Mouse (Mus musculus): ENCODE data around the gene Gm3409. TPM values are rescaled to one million over a fixed set of nuclear protein-coding genes. Genes with fewer than 3 reads are reported as not detected.
"Not testable (repeated sequence)": the region's sequence is repeated elsewhere in the genome, so short reads cannot be mapped to it uniquely, and the experiment has no call there.

The Gm3409 gene
- not detected in 2 replicates for polyA plus RNA-seq (2012; rRNA removed)

GRCm38 (mm10) chr5:146537347-146537746 is at the start of gene Gm3409:
Gm3409 (plus strand) TSS chr5:146537647.
- WGBS = 94% methylated on average over 3 of the region's 3 CpGs

GRCm38 (mm10) chr5:146488959-146489358 is 48.5 kb upstream of the Gm3409 start:
- 12% methylated on average over 3 of the region's 4 CpGs for WGBS
- not testable (repeated sequence) for DNase-seq (ENCODE audit: low read depth, low spot score)

More at GRCm38 (mm10) chr5:146537347-146537746, at the start of gene Gm3409:
- not testable (repeated sequence) for DNase-seq (ENCODE audit: low read depth, low spot score)

GRCm38 (mm10) chr5:146491063-146491462 is 46.4 kb upstream of the Gm3409 start, which contains the start of gene Gm6370:
Gm6370 (plus strand) TSS chr5:146491363.
- no CpG with 5 or more reads among the region's 5 CpGs for WGBS
- DNase-seq (ENCODE audit: low read depth, low spot score) = not testable (repeated sequence)

- DNase-seq (ENCODE audit: low read depth, low spot score) = not testable (repeated sequence)
- no CpG with 5 or more reads among the region's 5 CpGs for WGBS
Observed at GRCm38 (mm10) chr5:146502099-146502498, 35.3 kb upstream of the Gm3409 start, which contains the start of gene 4930449I24Rik. 4930449I24Rik (plus strand) TSS chr5:146502399.

GRCm38 (mm10) chr5:146513823-146514222 is 23.6 kb upstream of the Gm3409 start, which contains the start of gene Gm3402:
Gm3402 (plus strand) TSS chr5:146514123.
- not testable (repeated sequence) for DNase-seq (ENCODE audit: low read depth, low spot score)
- 89% methylated on average over 2 of the region's 5 CpGs for WGBS

- DNase-seq (ENCODE audit: low read depth, low spot score) = not testable (repeated sequence)
- WGBS = 85% methylated on average over 3 of the region's 3 CpGs
Observed at GRCm38 (mm10) chr5:146525501-146525900, 11.9 kb upstream of the Gm3409 start, which contains the start of gene Gm3404. Gm3404 (plus strand) TSS chr5:146525801.

- WGBS = no CpG with 5 or more reads among the region's 3 CpGs
- DNase-seq (ENCODE audit: low read depth, low spot score) = not testable (repeated sequence)
Observed at GRCm38 (mm10) chr5:146555836-146556235, 18.4 kb downstream of the Gm3409 start, which contains the start of gene Gm3415. Gm3415 (plus strand) TSS chr5:146556136.

- DNase-seq (ENCODE audit: low read depth, low spot score) = no peak
- WGBS = 81% methylated on average over 1 of the region's 1 CpGs
Observed at GRCm38 (mm10) chr5:146564259-146564658, 26.8 kb downstream of the Gm3409 start.

GRCm38 (mm10) chr5:146567054-146567453 is 29.6 kb downstream of the Gm3409 start:
- WGBS = 58% methylated on average over 4 of the region's 4 CpGs
- DNase-seq (ENCODE audit: low read depth, low spot score) = no peak

GRCm38 (mm10) chr5:146570179-146570578 is 32.7 kb downstream of the Gm3409 start:
- 81% methylated on average over 6 of the region's 6 CpGs for WGBS

GRCm38 (mm10) chr5:146571830-146572734 is 34.6 kb downstream of the Gm3409 start:
- 39% methylated on average over 6 of the region's 6 CpGs for WGBS
- not testable (repeated sequence) for DNase-seq (ENCODE audit: low read depth, low spot score)

More at GRCm38 (mm10) chr5:146570179-146570578, 32.7 kb downstream of the Gm3409 start:
- DNase-seq (ENCODE audit: low read depth, low spot score) = not testable (repeated sequence)

GRCm38 (mm10) chr5:146572735-146573042 is 35.2 kb downstream of the Gm3409 start:
- DNase-seq (ENCODE audit: low read depth, low spot score) = not testable (repeated sequence)

GRCm38 (mm10) chr5:146576668-146577067 is 39.2 kb downstream of the Gm3409 start:
- WGBS = 90% methylated on average over 3 of the region's 3 CpGs
- no peak for DNase-seq (ENCODE audit: low read depth, low spot score)

More at GRCm38 (mm10) chr5:146572735-146573042, 35.2 kb downstream of the Gm3409 start:
- 93% methylated on average over 4 of the region's 4 CpGs for WGBS

- no peak for DNase-seq (ENCODE audit: low read depth, low spot score)
- WGBS = 4% methylated on average over 10 of the region's 10 CpGs
Observed at GRCm38 (mm10) chr5:146584156-146584477, 46.7 kb downstream of the Gm3409 start.

GRCm38 (mm10) chr5:146584478-146585306 is 47.2 kb downstream of the Gm3409 start, which contains the start of gene Gpr12:
Gpr12 (minus strand) TSS chr5:146585239.
- no peak for DNase-seq (ENCODE audit: low read depth, low spot score)

GRCm38 (mm10) chr5:146585307-146585651 is 47.8 kb downstream of the Gm3409 start:
- 7% methylated on average over 10 of the region's 10 CpGs for WGBS
- DNase-seq (ENCODE audit: low read depth, low spot score) = no peak

More at GRCm38 (mm10) chr5:146584478-146585306, 47.2 kb downstream of the Gm3409 start, which contains the start of gene Gpr12:
- WGBS = 1% methylated on average over 64 of the region's 64 CpGs

GRCm38 (mm10) chr5:146586357-146587070 is 49.1 kb downstream of the Gm3409 start:
- 71% methylated on average over 8 of the region's 8 CpGs for WGBS
- DNase-seq (ENCODE audit: low read depth, low spot score) = no peak
